Mouse (Mus musculus): ENCODE measurements around the gene 2010111I01Rik.

2010111I01Rik gene

DNA sequence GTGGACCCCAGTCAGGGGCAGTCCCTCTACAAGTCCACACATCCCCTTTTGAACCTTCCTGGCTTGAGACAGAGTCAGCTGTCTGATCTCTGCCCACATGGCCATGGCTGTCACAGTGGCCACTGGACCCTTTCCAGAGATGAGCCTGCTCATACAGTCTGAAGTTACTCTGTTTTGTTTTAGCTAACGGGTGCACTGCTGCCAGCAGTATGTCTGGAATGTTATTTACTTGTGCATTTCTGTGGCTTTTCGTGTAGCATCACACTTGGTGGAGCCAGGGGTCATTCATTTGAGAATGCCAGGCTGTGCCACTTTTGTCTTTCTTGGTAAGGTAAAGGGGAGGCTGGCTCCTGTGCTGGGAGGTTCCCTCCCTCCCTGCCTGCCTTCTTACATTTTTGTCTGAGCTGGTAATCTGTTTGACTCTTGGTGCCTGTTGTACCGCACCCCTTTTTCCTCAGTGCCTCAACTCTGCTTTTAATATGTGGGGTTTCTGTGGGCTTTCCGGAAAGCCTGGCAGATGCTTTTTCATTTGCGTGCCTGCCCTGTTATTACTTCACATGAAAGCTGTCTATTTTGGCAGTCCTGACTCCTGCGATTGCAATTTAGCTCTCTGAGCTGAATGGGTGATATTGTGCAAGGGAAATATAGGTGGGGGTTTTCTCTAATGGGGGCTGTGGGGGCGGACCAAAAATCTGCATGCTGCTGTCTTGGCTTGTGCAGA lies 190.3 kb downstream of the 2010111I01Rik start:
- DNase-seq (ENCODE audit: low read depth), result no peak

DNA sequence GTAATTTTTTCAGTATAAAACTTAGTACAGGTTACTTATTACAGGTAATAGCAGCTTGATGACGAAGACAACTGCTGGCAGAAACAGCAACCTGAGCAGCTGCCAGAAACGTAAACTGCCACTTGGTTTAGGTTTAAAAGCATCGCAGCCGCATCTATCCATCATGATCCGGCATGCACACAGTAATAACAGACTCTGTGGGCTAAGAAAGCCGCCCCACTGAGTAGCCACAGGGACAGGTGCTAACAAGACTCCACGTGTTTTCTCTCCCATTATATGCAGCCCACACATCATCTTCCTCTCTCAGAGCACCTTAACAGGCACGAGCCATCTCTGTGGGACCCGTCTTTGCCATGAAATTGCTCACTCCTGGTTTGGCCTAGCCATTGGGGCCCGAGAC lies 191.6 kb downstream of the 2010111I01Rik start:
- DNase-seq (ENCODE audit: low read depth), result no peak

DNA sequence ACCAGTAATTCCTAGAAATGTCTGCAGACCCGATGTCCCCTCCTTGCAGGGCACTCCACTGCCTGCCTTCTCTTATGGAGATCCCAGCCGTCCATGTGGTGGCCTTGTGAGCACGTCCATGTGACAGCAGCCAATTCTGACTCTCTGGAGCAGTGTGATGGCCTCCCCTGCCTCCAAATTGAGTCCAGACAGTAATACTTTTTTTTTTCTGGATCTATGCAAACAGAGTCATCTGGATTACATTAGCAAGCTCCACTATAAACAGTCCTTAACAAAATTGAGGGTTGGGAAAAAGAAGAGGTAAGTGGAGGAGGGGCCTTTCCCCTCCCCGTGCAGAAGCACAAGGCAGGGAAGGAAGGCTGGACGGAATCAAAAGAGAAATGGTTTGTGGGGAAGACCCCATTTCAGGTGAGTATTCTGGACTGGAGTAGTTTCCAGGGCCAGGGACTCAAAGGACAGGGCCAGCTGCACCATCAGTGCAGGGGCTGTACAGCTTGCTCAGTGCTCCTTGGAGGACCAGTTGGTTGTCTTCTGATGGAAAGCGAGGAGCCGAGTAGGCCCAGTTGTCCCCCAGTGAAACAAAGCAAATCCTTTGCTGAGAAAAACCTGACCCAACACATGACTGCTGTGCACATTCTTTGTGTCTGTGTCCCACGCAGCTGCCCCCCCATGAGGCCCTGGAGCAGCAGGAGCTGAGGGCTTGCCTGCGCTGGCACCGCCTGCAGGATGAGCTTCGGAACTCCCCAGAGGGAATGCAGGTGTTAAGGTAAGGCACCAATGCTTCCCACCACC lies 205.8 kb downstream of the 2010111I01Rik start:
- no peak for DNase-seq (ENCODE audit: low read depth)

DNA sequence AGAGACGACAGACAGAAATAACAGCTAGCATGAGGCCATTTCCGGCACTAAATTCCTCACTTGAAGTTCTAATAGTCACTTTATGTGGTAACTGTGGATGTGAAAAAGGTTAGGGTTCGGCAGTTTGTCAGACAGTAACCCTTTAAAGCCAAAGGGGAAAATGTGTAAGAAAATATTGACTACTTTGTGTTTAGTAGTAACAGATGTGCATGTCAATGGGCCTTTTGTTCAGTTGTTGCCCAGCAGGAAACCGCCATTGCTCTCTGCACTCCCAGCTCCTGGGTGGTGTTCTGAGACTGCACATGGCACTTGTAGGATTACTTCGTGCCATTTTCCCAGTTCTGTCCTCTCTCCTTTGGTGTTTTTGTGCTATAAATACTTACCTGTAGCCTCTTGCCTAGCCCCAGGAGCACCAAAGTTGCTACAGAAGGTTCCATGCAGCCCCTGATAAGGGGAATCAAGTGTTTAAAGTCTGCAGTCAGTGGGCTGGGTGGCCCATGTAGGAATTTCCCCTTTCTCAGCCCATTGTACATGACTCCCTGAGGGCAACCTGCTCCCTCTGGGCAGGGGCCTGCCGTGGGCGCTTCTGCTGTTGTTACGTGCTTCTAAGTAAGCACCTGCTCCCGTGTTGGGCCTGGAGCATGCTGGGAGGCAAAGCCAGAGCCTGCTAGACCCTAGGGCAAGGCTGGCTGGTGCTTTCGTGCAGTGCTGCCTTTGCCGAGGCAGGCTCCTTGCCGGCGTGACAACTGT lies 206.8 kb downstream of the 2010111I01Rik start:
- DNase-seq (ENCODE audit: low read depth), result no peak

DNA sequence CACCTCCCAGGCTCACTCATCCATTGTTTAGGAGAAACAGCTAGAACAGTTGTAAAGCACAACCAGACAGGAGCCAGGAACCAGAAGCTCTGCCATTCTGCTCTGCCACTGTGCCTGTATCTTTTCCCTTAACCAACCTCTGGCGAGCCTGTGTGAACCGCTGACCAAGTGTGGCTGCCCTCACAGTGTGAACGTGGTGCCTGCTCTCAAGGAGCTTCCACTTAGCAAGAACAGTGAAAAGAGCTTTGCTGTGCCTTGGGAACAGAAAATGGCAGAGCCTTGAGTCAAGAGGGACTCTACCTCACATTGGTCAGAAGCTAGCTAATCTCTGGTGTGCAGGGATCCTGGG lies 207.4 kb downstream of the 2010111I01Rik start:
- no peak for DNase-seq (ENCODE audit: low read depth)

DNA sequence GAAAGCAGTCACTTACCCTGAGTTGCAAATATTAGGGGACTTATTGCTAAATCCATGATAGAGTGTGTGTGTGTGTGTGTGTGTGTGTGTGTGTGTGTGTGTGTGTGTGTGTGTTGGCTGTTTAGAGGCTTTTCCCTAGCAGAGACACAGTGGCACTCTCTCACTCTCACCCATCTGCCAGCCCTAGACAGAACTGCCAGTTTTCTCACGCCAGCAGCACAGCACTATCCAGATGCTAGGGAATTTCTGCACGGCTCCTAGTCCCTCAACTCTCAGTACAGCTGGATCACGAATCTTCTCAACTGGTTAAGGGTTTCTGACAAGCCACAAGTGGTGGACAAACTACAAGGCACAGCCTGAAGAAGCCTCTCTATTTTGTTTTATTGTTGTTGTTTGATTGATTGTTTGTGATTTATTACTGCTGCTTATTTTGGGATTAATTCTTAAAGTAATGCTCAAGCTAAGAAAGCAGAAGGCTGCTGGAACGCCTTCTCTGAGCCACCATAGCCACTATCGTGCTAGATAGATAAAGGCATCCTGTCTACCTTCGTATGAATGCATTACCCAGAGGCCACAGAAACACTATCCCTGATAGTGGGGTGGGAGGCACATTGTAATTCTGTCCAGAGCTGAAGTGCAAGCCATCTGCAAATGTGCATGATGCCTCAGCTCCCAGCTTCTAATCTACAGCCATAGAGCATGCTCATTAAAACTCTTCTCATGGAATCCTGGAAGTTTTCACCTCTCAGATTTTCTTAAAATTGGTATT lies 209.7 kb downstream of the 2010111I01Rik start:
- DNase-seq (ENCODE audit: low read depth), result no peak

DNA sequence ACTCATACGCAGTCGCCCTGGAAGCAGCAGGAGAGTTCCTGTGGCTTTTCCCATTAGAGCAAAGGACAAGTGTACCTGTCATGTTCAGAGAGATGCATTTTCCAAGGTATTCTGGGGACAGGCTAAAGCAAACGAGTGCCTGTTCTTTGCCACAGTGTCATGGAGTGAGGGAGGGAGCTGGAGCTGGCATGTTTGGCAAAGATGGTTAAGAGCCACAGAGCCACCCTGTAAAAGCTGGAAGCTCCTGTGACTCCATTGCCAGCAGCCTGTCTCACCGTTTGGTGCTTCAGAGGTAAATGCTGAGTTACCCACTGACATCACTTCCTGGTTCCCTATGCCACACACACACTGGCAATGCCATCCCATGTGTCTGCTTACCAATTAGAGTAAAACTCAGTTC lies 211.4 kb downstream of the 2010111I01Rik start:
- no peak for DNase-seq (ENCODE audit: low read depth)

DNA sequence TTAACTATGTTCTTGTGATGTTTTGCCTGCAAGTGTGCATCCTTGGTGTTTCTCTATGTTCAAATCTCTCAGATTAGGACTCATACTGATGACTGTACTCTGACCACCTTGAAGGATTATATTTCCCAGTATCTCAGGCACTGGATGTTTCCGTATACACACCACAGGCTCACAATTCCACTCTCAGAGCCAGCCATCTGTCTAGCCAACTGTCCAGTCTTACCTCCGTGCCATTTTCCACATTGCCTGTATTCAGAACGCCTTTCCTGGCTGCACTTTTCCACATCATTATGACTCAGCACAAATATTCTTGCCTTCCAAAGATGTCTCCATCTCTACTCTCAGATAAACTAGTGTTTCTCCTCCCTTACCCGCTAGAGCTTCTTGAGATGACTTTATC lies 212.5 kb downstream of the 2010111I01Rik start:
- DNase-seq (ENCODE audit: low read depth), result no peak

DNA sequence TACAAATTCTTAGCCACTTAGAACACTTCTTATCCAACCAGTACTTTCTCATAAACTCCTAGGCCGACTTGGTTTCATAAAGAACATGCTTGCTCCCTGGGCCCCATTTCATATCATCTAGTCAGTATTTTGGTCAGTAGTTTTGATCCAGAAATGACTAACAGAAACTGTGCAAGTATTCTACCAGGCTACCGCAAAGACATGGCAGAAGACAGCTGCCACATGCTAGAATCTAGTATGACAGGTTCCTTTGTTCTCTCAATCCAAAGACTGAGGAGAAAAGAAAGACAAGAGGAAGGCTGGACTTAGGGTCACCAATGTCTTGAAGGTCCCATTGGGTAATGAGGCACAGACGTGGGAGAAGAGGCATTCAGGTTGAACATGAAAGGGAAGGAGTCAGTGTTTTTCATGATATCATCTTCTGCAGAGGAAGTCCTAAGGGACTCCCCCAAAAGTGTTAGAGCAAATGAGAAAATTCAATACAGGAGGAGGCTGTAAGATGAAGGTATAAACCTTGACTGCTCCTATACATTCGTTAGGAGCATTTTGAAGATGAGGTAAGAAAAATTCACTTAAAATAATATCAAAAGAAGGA lies 216.0 kb downstream of the 2010111I01Rik start:
- DNase-seq (ENCODE audit: low read depth), result no peak

DNA sequence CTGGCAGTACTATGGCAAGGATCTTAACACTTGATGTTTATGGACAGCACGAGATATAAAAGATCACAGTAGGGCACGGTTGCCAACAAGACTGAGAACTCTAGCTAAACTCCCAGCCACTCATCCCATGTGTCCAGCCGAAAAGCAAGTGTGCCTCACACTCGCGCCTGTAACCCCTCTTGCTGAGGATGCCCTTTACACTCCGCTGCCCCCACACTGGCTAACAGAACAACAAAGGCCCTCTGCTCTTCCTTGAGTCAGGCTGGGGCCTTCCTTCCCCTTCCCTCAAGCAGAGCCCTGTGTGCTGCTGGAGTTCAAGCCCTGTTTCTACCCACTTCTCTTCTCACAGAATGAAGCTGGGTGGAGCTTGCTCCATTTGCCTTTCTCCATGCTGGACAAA lies 220.3 kb downstream of the 2010111I01Rik start:
- no peak for DNase-seq (ENCODE audit: low read depth)

DNA sequence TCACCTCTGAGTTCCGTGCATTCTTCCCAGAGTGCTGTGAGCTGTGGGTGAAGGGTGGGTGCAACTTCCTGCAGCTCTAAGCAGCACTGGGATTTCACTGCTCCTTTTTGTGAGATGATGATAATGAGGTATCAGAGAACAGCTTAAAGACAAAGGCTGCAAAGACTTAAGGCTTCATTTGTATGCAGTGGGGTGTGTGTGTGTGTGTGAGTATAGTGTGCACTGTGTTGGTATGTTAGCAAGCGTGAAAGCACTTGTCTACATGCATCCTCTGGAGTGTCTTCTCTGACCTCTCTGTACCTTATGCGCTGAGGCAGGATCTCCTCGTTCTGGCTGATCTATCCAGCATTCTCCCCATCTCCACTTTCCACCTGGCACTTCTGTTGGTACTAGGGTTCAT lies 221.5 kb downstream of the 2010111I01Rik start:
- no peak for DNase-seq (ENCODE audit: low read depth)

DNA sequence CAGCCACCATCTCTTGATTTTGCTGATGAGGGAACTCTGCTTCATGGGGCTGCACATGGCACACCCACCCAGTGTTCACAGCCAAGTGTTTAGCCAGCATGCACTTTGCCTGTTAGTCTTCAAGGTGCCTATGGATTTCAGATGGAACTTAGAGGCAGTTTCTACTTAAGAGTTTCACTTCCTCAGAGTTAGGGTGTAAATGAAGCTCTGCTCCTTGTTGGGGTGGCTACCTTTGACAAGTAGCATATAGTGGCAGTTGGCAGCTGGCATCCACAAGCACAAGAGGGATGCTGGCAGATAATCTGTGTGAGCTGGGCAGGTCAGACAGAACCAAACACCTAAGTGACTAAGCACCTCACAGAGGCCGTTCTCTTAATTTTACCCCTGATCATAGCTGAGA lies 221.9 kb downstream of the 2010111I01Rik start:
- DNase-seq (ENCODE audit: low read depth), result no peak

DNA sequence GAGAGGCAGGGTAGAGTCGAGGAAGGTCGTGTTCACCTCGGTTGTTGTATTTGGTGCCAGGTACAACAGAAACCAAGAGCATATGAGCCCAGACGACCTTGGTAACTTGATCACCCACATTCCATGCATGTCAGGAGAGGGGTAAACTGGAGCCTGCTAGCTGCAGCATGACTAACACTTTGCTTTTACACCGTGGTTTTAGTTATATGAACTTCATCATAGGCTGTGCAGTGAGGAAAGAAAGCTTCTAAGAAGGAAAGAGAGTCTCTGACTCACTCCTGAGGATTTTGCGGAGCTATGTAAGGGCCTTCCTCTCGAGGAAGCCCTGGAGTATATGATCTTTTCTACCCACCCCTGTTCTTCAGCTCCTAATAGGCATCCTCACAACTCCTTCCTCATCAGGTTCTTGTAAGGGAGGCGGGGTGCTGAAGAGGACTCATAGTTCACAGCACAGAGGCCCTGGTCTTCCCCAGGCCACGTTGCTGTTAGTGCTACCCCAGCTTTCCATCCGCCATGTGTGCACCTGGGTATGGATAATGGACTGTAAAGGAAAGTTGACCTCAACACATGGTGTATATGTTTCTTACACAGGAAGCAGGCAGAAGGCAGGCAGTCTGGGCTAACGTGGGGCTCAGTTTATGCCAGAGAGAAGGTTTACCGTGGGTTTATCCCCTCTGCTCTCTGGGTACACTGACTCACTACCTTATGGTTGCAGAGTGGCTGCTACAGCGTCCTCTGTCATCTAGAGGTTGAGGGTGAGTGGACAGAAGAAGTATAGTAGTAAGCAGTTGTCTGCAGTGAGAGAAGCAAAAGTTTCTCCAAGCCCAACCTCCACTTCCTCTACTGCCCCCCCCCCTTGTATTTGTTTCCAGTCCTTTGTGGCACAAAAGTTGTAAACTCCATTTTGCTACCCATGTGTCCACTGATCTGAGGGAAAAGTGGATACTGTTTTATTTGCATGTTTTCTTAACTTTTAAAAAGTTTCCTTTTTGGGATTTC lies 222.8 kb downstream of the 2010111I01Rik start:
- no peak for DNase-seq (ENCODE audit: low read depth)

DNA sequence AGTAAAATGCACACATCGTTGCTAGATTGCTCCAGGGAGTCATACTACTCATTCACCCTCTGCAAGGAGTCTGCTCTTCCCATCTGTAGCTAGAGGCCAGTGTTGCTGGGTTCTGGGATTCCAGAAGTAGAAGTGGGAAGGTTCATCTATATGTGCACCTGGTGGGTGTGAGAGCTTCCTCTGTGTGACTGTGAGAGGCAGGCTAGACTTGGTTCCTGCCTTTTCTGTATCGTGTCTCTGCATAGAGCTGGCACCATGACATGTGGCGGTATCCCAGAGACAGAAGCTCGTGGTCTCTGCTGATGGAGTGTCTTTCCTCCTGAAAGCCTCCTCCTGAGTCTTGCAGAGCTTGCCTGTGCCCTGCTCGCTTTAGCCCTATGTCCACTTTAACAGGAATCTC lies 223.6 kb downstream of the 2010111I01Rik start:
- no peak for DNase-seq (ENCODE audit: low read depth)

DNA sequence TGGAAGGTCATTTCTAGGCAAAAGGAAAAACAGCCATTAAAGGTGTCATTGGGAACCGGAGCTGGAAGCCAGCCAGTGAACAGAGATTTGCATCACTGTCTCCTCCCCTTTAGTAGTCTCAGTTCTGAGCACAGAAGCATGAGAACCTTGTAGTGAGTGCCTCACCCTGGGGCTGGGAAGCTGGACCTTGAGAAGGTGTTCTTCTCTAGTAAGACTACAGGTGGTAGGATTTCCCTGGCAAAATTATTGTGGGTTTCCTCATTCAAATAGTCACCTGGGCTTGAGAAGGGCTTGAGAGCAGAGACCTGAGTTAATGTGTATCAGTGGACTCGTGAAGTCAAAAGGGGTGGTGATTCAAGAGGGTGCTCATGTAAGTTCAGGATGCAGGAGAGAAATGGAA lies 224.1 kb downstream of the 2010111I01Rik start:
- DNase-seq (ENCODE audit: low read depth), result no peak

DNA sequence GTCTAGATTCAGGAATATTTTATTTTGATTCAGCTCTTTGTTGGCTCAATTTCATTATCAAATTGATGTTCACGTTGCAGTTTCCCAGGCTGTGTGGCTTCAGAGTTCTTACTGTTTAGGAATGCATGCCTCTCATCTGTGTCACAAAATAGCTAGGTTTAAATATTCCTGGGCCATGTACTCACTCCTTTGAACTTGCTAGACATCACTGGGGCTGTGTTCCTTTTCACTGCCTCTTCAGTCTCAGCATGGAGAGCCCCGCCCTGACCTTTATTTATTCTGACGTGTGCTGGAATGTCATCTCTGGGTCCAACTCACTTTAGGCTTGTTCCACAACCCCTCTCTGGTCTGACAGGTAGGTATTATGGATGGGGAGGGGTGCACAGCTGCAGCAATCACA lies 228.7 kb downstream of the 2010111I01Rik start:
- no peak for DNase-seq (ENCODE audit: low read depth)

DNA sequence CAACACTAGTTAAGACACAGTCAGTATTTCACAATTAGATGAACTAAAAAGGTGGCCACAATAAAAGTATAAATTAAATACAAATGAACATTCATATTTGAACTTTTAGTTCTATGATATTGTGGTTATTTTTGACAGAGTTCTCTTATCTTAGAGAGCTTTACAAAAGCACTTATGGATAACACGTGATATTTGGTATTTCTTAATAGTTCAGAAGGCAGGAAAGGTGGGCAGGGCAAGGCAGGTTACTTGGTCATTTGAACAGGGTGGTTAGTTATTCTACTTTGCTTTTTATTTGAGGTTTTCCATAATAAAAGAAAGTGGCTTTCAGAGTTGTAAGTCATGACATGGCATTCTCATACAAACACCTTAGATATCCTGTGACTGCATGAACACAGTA lies 233.3 kb downstream of the 2010111I01Rik start:
- no peak for DNase-seq (ENCODE audit: low read depth)

DNA sequence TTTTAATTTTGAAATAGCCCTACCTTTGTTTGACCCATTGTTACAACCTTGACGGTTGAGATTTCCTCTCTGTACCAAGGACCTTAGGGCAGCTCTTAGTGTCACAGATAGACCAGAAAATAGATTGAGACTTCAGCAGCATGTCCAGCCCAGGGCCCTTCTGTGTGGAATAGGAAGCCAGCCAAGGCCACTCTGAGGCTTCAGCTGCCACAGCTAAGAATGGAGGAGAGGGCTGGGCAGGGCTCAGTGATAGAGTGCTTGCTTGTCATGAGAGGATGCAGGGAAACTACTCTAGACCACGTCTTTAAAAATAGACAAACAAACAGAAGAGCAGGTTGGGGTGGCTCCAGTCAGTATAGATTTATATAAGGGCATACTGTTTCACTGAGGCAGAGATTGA lies 234.9 kb downstream of the 2010111I01Rik start:
- DNase-seq (ENCODE audit: low read depth), result no peak

DNA sequence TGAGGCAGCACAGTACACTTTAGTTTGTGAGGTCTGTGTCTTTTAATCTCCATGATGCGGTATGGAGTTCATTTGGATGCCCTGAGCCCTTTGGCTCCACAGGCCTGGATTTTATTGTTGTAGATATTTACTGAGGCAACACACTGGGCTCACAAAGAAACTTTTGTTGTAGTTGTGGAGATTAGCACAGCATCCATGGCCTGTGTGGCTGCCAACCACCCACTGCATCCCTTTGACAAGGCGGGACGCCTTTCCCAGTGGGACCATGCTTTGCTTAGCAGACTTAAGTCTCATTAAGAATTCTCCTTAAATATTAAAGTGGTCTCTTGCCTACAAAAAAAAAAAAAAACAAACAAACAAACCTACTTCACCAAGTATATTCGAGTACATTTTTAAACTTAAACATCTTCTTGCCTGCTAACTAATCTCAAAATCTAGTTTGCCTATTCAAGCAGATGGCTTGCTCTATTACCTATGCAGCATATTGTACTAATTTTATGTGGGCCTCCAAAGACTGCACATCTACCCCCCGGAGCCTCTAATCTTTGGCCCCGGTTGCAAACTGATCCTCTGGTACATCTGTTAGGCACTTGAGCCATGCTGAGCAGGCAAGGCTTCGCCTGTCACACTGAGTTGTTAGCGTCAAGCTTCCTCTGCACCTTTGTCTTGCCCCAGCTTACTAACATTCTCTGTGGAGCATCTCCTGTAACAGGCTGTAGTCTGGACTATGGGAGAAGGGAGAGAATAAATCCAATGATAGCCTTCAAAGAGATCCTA lies 239.0 kb downstream of the 2010111I01Rik start:
- DNase-seq (ENCODE audit: low read depth), result no peak

DNA sequence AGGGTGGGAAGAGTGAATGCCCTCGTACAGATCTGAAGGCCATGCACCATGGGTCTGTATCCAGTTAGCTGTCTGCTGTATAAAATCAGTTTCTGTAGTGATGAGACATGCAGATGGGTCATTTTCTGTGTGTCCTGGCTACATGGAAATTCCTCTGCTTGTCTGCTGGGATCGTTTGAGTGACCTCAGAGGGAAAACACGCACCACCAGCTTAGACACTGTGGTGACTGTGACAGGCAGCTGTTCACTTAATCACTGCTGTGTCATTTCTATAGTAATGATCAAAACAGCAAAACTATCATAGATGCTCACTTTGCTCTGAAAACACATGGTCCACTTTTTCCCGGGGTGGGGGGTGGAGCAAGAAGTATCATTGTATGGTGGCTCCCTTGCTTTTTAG lies 241.1 kb downstream of the 2010111I01Rik start:
- DNase-seq (ENCODE audit: low read depth), result no peak

All from c-Kit-positive CD71-negative TER-119-negative erythroid progenitor cells, embryonic 14.5 days (primary cell).